Mouse (Mus musculus) cerebellum, adult 18-20 months (tissue): Measurements from ENCODE around the gene Qtrt1.

Source experiments
- DNase-seq, 2 experiments: peaks; one replicate each; pipeline ENCODE4 v3.0.0; 2021

Gene Qtrt1

DNA sequence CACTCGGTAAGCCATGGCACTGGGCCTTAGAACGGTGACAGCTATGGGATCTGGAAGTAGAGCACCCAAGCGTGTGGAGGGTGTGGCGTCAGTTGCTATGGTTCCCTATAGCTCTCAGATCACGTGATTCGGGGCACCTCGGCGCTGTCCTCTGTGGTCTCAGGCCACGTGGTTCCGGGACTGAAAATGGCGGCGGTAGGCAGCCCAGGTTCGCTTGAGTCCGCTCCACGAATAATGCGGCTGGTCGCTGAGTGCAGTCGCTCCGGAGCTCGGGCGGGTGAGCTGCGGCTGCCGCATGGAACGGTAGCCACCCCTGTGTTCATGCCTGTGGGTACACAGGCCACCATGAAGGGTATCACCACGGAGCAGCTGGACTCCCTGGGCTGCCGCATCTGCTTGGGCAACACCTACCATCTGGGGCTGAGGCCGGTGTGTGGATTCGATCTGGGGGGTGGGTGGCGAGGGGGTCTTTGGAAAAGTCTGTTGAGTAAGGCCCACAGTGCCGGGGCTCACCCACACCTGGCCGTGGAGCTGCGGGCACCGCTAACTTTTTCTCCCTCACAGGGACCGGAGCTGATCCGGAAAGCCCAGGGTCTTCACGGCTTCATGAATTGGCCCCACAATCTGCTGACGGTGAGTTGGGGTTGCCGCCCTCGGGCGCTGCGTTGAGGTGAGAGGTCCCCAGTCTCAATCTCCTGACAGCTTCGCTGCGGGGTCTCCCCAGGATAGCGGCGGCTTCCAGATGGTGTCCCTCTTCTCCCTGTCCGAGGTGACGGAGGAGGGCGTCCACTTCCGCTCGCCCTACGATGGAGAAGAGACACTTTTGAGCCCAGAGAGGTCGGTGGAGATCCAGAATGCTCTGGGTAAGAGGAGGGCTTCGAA is at the start of gene Qtrt1:
Gene Qtrt1, plus strand, starts transcription at position 169 of the 882 bp plus-strand sequence.
- peak; percentile 80 to 90 for DNase-seq

DNA sequence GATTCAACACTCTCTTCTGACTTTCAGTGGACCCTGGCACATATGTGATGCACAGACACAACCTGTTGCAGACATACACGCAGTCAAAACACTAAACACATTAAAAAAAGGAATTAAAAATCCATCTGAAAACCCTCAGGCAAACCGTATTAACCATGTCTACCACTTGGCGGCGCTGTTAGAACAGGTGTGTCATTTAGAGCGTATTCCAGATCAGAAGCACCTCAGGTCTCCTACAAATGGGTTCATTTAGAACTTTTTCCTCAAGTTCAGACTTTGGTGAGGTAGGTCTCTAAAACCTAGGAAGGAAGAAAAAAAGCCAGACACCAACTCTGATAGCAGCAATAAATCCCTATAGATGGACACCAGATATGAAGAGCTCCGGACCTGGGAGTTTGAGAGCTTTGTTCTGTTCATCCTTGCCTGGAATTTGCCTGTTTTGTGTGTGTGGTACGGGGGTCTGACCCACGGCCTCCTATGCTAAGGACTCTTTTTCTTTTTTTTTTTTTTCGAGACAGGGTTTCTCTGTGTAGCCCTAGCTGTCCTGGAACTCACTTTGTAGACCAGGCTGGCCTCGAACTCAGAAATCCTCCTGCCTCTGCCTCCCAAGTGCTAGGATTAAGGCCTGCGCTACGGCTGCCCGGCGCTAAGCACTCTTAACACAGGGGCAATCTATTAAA is 45.0 kb upstream of the Qtrt1 start:
- peak; percentile 72 to 80 for DNase-seq

DNA sequence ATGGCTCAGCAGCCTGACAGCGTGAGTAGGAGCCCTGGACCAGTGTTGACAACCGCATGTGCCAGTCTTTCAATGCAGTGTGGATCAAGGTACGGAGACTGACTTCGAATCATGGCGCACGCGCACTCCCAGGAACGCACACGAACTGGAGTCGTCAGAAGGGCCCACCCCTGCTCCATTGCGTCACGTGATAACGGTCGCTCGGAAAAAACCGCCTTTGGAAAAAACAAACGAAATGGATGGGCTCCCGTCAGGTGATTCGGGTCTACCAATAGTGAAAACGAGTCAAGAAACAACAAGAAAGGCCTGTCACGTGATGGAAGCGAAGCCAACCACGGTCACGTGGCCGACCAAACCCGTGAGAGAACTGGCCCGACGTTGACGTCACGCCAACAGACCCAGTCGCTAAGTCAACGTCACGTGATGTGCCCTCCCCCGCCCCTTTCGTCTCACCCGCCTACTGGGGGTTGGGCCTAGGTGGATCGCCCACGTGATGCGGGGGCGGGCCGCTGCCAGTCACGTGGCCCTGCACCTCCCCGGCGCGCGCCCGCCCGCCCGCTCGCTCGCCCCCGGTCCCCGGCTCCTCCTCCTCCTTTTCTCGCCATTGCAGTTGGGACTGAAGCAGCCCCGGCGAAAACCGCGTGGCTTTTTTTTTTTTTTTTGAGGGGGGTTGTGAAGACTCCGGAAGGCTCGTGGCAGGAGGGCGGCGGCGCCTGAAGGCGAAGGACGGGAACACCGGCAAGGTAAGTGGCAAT is 44.1 kb upstream of the Qtrt1 start, which contains the start of gene Ilf3:
Gene Ilf3, plus strand, starts transcription at position 515 of the 755 bp plus-strand sequence.
- DNase-seq, result peak; percentile 99 to 100

GRCm38 (mm10) chr9:21368131-21368584 is 43.5 kb upstream of the Qtrt1 start:
- peak; percentile 58 to 74 for DNase-seq

DNA sequence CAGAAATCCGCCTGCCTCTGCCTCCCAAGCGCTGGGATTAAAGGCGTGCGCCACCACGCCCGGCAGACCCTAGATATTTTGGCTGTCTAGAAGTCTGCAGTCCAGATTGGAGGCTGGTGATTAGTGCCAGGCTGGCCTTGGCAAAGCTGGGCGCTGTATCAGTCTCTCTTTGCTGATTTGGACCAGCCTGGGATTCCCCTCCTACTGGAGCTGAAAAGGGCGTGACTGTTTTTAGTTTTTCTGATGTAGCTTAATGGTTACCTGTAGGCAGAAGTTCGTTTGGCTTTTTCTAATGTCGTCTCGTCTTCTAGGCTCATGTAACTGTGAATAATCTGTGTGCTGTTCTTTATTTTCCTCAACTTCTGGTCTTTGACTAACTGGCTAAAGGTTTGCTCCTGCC is 42.6 kb upstream of the Qtrt1 start:
- DNase-seq, result no peak

DNA sequence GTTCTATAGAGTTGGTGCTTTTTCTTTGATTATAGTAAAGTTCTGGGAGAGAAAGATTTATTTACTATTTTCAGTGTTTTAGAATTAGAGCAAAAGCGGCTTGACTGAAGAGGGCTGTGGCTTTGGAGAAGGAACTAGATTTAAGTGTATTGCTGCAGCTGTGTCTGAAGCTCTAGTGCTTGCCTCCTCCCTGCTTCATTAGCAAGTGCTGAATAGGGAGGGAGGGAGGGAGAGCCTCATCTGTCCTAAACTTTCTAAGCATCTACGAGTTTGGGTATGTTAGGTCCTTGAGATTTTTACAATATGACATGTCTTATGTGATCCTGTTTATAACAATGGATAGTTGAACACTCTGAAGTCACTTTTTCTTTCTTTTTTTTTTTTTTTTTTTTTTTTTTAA is 40.8 kb upstream of the Qtrt1 start:
- no peak for DNase-seq

DNA sequence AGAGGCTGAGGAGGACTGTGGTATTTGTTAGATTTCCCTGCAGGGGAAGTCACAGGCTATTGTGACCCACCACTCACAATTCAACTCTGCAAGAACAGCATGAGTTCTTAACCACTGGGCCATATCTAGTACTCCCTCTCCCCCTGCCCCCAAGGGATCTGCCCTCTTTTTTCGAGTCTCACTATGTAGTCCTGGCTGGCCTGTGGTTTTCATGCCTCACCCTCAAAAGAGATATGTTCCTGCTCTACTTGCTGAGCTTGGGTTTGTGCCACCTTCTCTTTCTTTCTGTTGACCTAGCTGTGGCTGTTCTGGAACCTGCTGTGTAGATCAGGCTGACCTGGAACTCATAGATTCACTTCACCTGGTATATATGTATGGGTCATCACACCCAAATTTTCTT is 39.1 kb upstream of the Qtrt1 start:
- no peak for DNase-seq

DNA sequence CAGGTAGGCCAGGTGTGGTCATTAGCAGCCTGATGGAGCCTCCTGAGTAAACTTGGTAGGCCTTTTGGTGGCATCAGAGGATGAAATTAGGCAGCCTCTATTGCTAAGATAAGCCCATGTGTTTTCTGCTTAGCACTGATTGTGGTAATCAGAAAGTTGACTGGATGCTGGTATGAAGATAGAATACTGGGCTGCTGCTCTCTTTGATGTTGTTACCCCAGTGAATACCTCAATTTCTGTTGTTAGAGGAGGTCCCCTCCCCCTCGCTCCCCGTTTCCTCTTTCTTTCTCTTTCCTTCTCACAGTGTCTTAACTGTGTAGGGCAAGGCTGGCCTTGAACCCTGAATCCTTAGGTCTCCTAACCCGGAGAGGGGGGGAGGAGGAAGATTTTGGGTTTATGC is 32.4 kb upstream of the Qtrt1 start:
- DNase-seq, result no peak

- DNase-seq, result no peak
Measured at GRCm38 (mm10) chr9:21380868-21381267, 30.8 kb upstream of the Qtrt1 start.

DNA sequence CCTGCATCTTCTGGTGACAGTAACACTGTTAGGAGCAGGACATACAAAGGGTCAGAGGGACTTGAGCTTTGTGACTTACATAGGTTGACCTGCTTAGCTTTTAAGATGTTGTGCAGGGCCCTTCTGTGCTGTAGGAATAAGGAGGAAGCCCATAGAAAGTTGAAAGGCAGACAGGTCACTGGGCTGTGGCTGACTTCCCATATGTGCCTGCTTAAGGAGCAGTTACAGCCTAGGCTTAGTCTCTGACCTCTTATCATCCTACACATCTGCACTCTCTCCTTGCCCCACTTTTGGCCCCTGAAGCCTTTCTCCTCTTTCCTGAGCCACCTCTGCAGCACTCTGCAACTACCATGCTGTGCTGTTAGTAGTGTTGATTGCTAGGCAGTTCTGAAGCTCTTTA is 27.7 kb upstream of the Qtrt1 start:
- DNase-seq, result no peak

DNA sequence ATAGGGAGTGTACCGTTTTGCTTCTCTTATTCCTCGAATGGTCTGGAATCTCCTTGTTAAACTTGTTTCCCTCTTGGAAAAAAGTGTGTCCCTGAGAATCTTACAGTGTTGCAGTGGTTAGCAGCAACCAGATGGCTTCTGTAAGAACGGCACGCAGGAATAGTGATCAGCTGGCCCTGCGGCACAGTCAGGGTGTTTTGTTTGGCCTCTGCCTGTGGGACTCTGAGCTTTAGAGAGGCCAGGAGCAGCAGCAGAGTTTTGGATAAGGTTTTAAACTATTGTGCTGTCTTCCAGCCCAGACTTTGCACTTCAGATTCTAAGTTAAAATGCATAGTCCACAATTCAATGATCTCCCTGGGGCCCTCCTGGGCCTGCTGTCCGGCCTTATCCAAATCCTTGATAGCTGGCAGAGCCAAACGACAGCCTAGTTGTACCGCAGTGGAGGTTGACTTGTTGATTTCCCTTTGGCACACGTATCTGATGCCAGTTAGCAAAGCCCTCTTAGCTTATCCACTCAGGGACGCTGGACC is 18.9 kb upstream of the Qtrt1 start:
- no peak for DNase-seq

DNA sequence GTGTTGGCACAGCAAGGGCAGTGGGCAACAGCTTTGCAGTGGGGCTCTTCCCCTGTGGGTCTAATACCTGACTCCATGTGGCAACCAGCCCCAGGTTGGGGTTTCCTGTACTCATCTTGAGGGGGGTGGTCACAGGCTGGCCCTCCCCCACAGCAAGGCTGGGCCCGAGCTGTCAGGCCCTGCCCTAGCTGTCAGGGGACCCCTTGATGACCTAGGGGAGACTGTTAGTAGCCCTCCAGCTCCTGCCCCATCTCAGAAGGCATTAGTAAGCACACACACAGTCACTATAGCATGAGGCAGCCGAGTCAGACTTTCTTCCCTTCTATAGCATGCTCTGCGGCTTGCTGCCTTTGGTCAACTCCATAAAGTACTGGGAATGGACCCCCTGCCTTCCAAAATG is 15.9 kb upstream of the Qtrt1 start:
- DNase-seq, result no peak

GRCm38 (mm10) chr9:21397170-21397569 is 14.5 kb upstream of the Qtrt1 start:
- no peak for DNase-seq

GRCm38 (mm10) chr9:21401042-21401441 is 10.6 kb upstream of the Qtrt1 start:
- DNase-seq, result no peak

- DNase-seq, result no peak
Measured at GRCm38 (mm10) chr9:21402764-21403253, 8.8 kb upstream of the Qtrt1 start.

DNA sequence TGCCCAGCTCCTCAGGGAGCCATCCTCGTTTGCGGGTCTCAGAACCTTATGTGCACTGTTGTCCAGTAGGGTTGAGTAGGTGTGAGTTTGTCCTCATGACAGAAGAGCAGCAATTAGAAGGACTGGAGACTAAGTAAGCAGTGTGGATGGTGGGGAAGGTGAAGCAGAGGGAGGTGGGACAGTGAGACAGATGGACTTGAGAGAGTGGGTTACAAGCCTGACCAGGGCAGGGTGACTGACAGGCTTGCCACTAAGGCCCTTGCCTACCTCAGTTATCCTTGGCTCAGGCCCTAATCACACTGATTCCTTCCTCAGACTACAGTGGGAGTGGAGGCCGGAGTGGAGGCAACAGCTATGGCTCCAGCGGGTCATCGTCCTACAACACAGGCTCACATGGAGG is 7.9 kb upstream of the Qtrt1 start:
- DNase-seq, result no peak

DNA sequence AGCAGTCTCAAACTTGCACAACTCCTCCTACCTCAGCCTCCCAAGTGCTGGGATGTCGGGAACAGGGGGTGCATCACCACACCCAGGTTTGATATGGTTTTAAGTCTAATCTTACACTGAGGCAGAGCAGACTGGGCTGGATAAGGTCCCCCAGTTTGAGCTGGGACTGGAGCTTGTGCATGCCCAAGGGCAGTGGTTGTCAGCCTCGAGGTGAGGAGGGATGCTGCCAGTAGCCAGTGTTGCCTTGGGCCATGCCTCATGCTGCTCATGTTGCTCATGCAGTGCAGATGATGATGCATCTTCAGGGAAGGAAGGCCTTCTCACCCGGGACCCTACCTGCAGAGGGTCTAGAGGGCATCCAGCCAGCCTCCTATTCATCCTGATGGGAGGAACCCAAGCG is 6.1 kb upstream of the Qtrt1 start:
- no peak for DNase-seq

- no peak for DNase-seq
Measured at GRCm38 (mm10) chr9:21407951-21408350, 3.7 kb upstream of the Qtrt1 start.

- no peak for DNase-seq
Measured at GRCm38 (mm10) chr9:21408624-21409023, 3.0 kb upstream of the Qtrt1 start.

- DNase-seq, result peak; percentile 86 to 89
Measured at GRCm38 (mm10) chr9:21409592-21410317, 1.9 kb upstream of the Qtrt1 start.

DNA sequence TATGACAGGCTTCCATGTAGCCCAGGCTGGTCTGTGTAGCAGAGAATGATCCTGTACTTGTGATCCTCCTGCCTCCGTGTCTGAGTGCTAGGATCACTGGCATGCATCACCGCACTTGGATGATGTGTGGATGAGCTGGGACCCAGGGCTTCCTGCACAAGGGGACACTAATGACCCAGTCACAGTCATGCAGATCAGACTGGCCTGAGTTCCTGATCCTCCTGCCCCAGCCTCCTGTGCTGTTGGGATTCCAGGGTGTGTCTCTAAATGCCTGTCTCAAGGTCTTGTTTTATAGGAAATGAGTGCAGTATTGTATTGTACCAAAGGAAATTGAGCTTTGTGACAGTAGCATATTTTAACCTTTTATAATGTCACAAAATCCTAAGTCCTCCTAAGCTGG is 6.2 kb downstream of the Qtrt1 start:
- DNase-seq, result no peak

GRCm38 (mm10) chr9:21419646-21420045 is 8.0 kb downstream of the Qtrt1 start:
- no peak for DNase-seq
